Mouse (Mus musculus) thymus, postnatal 4 days (tissue): ENCODE results near the gene 1700016D06Rik.
A peak's percentile ranks its signal among the peaks of the same experiment; 100 is the strongest.
"Not testable (repeated sequence)": the region's sequence is repeated elsewhere in the genome, so short reads cannot be mapped to it uniquely, and the experiment has no call there.

Source experiments
- DNase-seq: peaks from one replicate; pipeline ENCODE4 v3.0.0; 2021

Gene 1700016D06Rik

GRCm38 (mm10) chr8:11700060-11701032 is 517 bp downstream of the 1700016D06Rik start:
- peak; percentile 90 for DNase-seq

GRCm38 (mm10) chr8:11699442-11700001 is 1.3 kb downstream of the 1700016D06Rik start:
- DNase-seq = no peak

GRCm38 (mm10) chr8:11697467-11697866 is 3.4 kb downstream of the 1700016D06Rik start:
- no peak for DNase-seq

- DNase-seq = no peak
Measured at GRCm38 (mm10) chr8:11696176-11696575, 4.7 kb downstream of the 1700016D06Rik start.

- DNase-seq = no peak
Measured at GRCm38 (mm10) chr8:11693972-11694371, 6.9 kb downstream of the 1700016D06Rik start.

- no peak for DNase-seq
Measured at GRCm38 (mm10) chr8:11692455-11692854, 8.4 kb downstream of the 1700016D06Rik start.

GRCm38 (mm10) chr8:11691761-11692160 is 9.1 kb downstream of the 1700016D06Rik start:
- DNase-seq = no peak

- DNase-seq = no peak
Measured at GRCm38 (mm10) chr8:11691284-11691683, 9.6 kb downstream of the 1700016D06Rik start.

GRCm38 (mm10) chr8:11689945-11690344 is 10.9 kb downstream of the 1700016D06Rik start:
- DNase-seq = no peak

GRCm38 (mm10) chr8:11687251-11687650 is 13.6 kb downstream of the 1700016D06Rik start:
- no peak for DNase-seq

GRCm38 (mm10) chr8:11684558-11684957 is 16.3 kb downstream of the 1700016D06Rik start:
- DNase-seq = no peak

- DNase-seq = no peak
Measured at GRCm38 (mm10) chr8:11668308-11668707, 32.6 kb downstream of the 1700016D06Rik start.

- not testable (repeated sequence) for DNase-seq
Measured at GRCm38 (mm10) chr8:11666023-11666716, 34.7 kb downstream of the 1700016D06Rik start.

- no peak for DNase-seq
Measured at GRCm38 (mm10) chr8:11661969-11662368, 38.9 kb downstream of the 1700016D06Rik start.

GRCm38 (mm10) chr8:11650021-11650420 is 50.8 kb downstream of the 1700016D06Rik start:
- DNase-seq = no peak

GRCm38 (mm10) chr8:11643123-11643522 is 57.7 kb downstream of the 1700016D06Rik start:
- no peak for DNase-seq

GRCm38 (mm10) chr8:11640606-11641005 is 60.3 kb downstream of the 1700016D06Rik start:
- no peak for DNase-seq

GRCm38 (mm10) chr8:11637531-11637930 is 63.3 kb downstream of the 1700016D06Rik start:
- DNase-seq = no peak

- peak; percentile 76 for DNase-seq
Measured at GRCm38 (mm10) chr8:11636324-11637057, 64.4 kb downstream of the 1700016D06Rik start.

GRCm38 (mm10) chr8:11635611-11636081 is 65.2 kb downstream of the 1700016D06Rik start, which contains the start of gene Ankrd10:
Ankrd10 (minus strand) TSS chr8:11635757.
- peak; percentile 99 for DNase-seq

GRCm38 (mm10) chr8:11635012-11635577 is 65.8 kb downstream of the 1700016D06Rik start:
- DNase-seq = peak; percentile 97
